Mouse (Mus musculus) brain, embryonic 14.5 days (tissue): ENCODE measurements at regions not wholly inside any gene's neighbourhood (a gene's known extent, or its start where the extent isn't known, plus 50 kb on each side); places are given as distances from the start of the nearest gene placed in this dataset.

Source experiments
- CTCF ChIP-seq: fragments of 200-500 bp; IDR thresholded peaks from 2 replicates; pipeline ENCODE4 v1.5.1; 2012; ENCODE audit warnings: inconsistent platforms, mild to moderate bottlenecking, moderate library complexity, borderline replicate concordance; ENCODE audit not compliant: insufficient read depth, insufficient read length; ENCODE audit errors: extremely low read depth
- POLR2A ChIP-seq: fragments of 200-500 bp; IDR thresholded peaks from 2 replicates; pipeline ENCODE4 v1.6.1; 2012; ENCODE audit warnings: mild to moderate bottlenecking, inconsistent platforms, borderline replicate concordance; ENCODE audit not compliant: poor library complexity, insufficient read depth, insufficient read length, severe bottlenecking; ENCODE audit errors: extremely low read depth

DNA sequence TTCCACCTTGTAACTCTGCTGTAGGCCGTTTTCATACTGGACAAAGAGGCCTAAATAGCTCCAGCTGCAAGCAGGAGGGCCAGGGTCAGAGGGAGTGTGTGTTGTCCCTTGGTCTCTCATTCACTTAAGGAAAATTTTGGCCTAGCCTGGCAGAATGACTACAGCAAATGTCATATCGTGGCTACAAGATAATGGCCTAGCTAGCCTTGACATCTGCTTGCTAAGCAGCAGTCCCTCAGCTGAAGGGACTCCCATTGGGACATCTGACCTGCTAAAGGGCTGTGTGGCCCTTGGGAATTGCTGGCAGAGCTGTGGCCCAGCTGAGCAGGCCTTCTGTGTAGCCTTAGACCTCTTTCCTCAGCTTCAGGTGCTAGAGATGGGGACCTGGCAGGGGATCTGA is 53.8 kb upstream of the Hmx1 start:
- TF ChIP-seq CTCF (no peak), POLR2A (no peak)
